Mouse (Mus musculus): ENCODE measurements around the gene Cda. TPM values are rescaled to one million over a fixed set of nuclear protein-coding genes. Genes with fewer than 3 reads are reported as not detected.

The Cda gene
- polyA plus RNA-seq, 1 experiment from 2014 or later: 1.6 TPM

DNA sequence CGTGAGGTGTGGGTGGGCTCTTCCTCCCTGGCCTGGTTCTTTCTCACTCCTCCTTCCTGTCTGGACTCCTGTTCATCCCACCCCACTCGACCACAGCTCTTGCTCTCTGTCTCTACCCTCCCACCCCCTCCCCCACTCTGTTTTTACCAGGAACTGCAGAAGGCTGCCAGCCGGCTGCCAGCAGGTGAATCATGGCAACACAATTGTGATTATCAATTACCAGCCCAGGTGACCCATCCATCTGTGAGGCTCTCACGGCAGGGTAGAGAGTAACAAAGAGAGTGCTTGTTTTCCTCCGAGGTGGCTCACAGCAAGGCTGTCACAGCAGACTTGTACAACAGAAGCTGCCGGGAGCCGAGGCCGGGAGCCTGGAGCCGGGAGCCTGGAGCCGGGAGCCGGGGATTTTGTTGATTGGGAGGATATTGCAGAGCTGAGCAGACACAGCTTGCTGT, 6.4 kb downstream of the Cda start:
- no peak overlapping the region for H3K4me3 ChIP-seq (replicated peaks)
- WGBS: 6% methylated on average over 11 of the region's 11 CpGs

DNA sequence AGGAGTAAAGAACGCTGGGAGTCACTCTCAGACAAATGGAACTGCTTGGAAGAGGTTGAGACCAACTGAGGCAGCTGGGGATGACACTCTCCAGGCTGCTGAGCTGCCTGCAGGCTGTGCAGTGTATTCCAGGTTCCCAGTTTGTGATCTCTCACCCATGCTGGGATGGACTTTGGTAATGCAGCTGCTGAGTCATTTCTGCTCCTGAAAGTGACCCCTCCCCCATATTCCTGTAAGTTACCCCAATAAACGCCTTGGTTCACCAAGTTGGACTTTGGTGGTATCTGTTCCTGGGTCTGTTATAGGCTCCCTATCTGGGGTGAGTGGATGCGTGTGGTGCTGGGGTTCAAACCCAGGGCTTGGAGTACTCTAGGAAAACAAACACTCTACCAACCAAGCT, 9.6 kb downstream of the Cda start:
- ATAC-seq (ENCODE audit: low FRiP score): no peak
- Histone ChIP-seq H3K36me3 (replicated peaks) (no peaks in the 10 kb centered on the region), H3K9me3 (no peaks in the 10 kb centered on the region), H3K27me3 (peaks cover 9% of the 10 kb centered on the region), H3K4me3 (replicated peaks) (no peak overlapping the region), H3K9ac (no peak overlapping the region), H3K27ac (no peak overlapping the region), H3K4me1 (peaks cover 10% of the 10 kb centered on the region), H3K4me2 (no peak overlapping the region)
- 80% methylated on average over 3 of the region's 3 CpGs for WGBS

More for the DNA sequence above, 6.4 kb downstream of the Cda start:
- Histone ChIP-seq H3K9ac (peak overlapping the region; percentile 42; the same call in 1 of the 2 replicates), H3K27ac (peak overlapping the region; percentile 71), H3K4me2 (peak overlapping the region; percentile 37), H3K27me3 (peaks cover 17% of the 10 kb centered on the region), H3K9me3 (no peaks in the 10 kb centered on the region), H3K36me3 (replicated peaks) (no peaks in the 10 kb centered on the region), H3K4me1 (peaks cover 10% of the 10 kb centered on the region)
- no peak for ATAC-seq (ENCODE audit: low FRiP score)

- Histone ChIP-seq H3K27me3 (peaks cover 9% of the 10 kb centered on the region), H3K9me3 (no peaks in the 10 kb centered on the region), H3K4me2 (no peak overlapping the region), H3K4me3 (replicated peaks) (no peak overlapping the region), H3K4me1 (peaks cover 8% of the 10 kb centered on the region), H3K36me3 (replicated peaks) (no peaks in the 10 kb centered on the region), H3K9ac (no peak overlapping the region), H3K27ac (no peak overlapping the region)
- 92% methylated on average over 12 of the region's 12 CpGs for WGBS
- no peak for ATAC-seq (ENCODE audit: low FRiP score)
Measured at GRCm38 (mm10) chr4:138356551-138356950, 11.2 kb downstream of the Cda start.

DNA sequence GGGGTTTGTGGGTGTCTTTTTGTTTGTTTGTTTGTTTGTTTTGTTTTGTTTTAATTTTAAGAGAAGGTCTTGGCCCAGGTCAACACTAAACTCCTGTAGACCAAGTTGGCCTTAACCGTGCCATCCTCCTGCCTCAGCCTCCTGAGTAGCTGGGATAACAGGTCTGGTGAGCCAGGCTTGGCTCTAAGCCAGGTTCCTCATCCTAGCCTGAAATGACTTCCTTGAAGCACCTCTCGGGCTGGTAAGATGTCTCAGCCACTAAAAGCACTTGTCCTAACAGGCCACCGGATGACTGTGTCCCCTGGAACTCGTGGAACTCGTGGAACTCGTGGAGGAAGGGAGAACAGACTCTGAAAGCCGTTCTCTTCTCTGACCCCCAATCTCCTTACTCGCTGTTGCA, 11.7 kb downstream of the Cda start:
- H3K27ac ChIP-seq: no peak overlapping the region
- no peak for ATAC-seq (ENCODE audit: low FRiP score)

DNA sequence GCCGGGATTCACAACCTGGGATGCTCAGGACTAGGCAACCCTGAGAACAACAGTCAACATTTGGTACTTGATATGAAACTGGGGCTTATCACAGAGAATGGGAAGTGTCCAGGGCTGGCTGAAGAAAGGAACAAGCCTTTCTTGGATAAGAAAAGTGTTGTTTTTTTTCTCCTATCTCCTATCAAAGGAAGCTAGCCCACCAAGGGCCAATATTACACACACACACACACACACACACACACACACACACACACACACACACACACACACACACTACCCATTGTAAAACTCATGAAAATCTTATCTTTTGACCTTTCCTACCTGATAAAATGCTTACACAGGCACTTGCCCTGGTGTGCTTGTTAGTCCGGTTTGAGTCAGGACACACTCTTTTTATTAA, 12.3 kb downstream of the Cda start:
- H3K4me2 ChIP-seq: no peak overlapping the region
- H3K4me3 ChIP-seq (replicated peaks): no peak overlapping the region
- H3K36me3 ChIP-seq (replicated peaks): no peaks in the 10 kb centered on the region
- ATAC-seq (ENCODE audit: low FRiP score): no peak
- no peak overlapping the region for H3K27ac ChIP-seq
- H3K4me1 ChIP-seq: no peaks in the 10 kb centered on the region
- 97% methylated on average over 2 of the region's 2 CpGs for WGBS
- H3K9ac ChIP-seq: no peak overlapping the region
- 0 out of 2 replicates have a peak, but pooled peaks cover under 1% of the 10 kb centered on the region for H3K27me3 ChIP-seq
- no peaks in the 10 kb centered on the region for H3K9me3 ChIP-seq

More for the DNA sequence above, 11.7 kb downstream of the Cda start:
- H3K4me2 ChIP-seq: no peak overlapping the region
- no peak overlapping the region for H3K4me3 ChIP-seq (replicated peaks)
- H3K36me3 ChIP-seq (replicated peaks): no peaks in the 10 kb centered on the region
- 91% methylated on average over 8 of the region's 8 CpGs for WGBS
- H3K9ac ChIP-seq: no peak overlapping the region
- H3K9me3 ChIP-seq: no peaks in the 10 kb centered on the region
- H3K4me1 ChIP-seq: peaks cover 3% of the 10 kb centered on the region; the same call in 1 of the 2 replicates
- H3K27me3 ChIP-seq: peaks cover 7% of the 10 kb centered on the region

GRCm38 (mm10) chr4:138353438-138354171, 14.2 kb downstream of the Cda start:
- Histone ChIP-seq H3K27me3 (0 out of 2 replicates have a peak, but pooled peaks cover 5% of the 10 kb centered on the region), H3K36me3 (replicated peaks) (no peaks in the 10 kb centered on the region), H3K4me1 (no peaks in the 10 kb centered on the region), H3K9me3 (no peaks in the 10 kb centered on the region), H3K4me3 (replicated peaks) (no peak overlapping the region), H3K9ac (no peak overlapping the region), H3K4me2 (no peak overlapping the region), H3K27ac (no peak overlapping the region)
- ATAC-seq (ENCODE audit: low FRiP score): no peak
- WGBS: 86% methylated on average over 10 of the region's 10 CpGs

- Histone ChIP-seq H3K4me3 (replicated peaks) (no peak overlapping the region), H3K36me3 (replicated peaks) (no peaks in the 10 kb centered on the region), H3K27ac (no peak overlapping the region), H3K9ac (no peak overlapping the region), H3K9me3 (no peaks in the 10 kb centered on the region), H3K27me3 (0 out of 2 replicates have a peak, but pooled peaks cover 5% of the 10 kb centered on the region), H3K4me1 (no peaks in the 10 kb centered on the region), H3K4me2 (no peak overlapping the region)
- WGBS: 87% methylated on average over 6 of the region's 6 CpGs
- no peak for ATAC-seq (ENCODE audit: low FRiP score)
Measured at GRCm38 (mm10) chr4:138352692-138353091, 15.1 kb downstream of the Cda start.

GRCm38 (mm10) chr4:138351821-138352220, 16.0 kb downstream of the Cda start:
- WGBS: 85% methylated on average over 5 of the region's 5 CpGs
- no peak overlapping the region for H3K27ac ChIP-seq
- no peaks in the 10 kb centered on the region for H3K9me3 ChIP-seq
- H3K36me3 ChIP-seq (replicated peaks): no peaks in the 10 kb centered on the region
- H3K27me3 ChIP-seq: 0 out of 2 replicates have a peak, but pooled peaks cover 5% of the 10 kb centered on the region
- H3K4me1 ChIP-seq: no peaks in the 10 kb centered on the region
- no peak overlapping the region for H3K4me2 ChIP-seq
- H3K4me3 ChIP-seq (replicated peaks): no peak overlapping the region
- no peak overlapping the region for H3K9ac ChIP-seq
- ATAC-seq (ENCODE audit: low FRiP score): no peak

GRCm38 (mm10) chr4:138348716-138349115, 19.1 kb downstream of the Cda start:
- H3K27me3 ChIP-seq: 0 out of 2 replicates have a peak, but pooled peaks cover 5% of the 10 kb centered on the region
- ATAC-seq (ENCODE audit: low FRiP score): no peak
- no peaks in the 10 kb centered on the region for H3K9me3 ChIP-seq
- H3K4me2 ChIP-seq: no peak overlapping the region
- no peak overlapping the region for H3K27ac ChIP-seq
- no peaks in the 10 kb centered on the region for H3K36me3 ChIP-seq (replicated peaks)
- 77% methylated on average over 7 of the region's 7 CpGs for WGBS
- peaks cover 2% of the 10 kb centered on the region; the same call in 1 of the 2 replicates for H3K4me1 ChIP-seq
- H3K9ac ChIP-seq: no peak overlapping the region
- H3K4me3 ChIP-seq (replicated peaks): no peak overlapping the region

DNA sequence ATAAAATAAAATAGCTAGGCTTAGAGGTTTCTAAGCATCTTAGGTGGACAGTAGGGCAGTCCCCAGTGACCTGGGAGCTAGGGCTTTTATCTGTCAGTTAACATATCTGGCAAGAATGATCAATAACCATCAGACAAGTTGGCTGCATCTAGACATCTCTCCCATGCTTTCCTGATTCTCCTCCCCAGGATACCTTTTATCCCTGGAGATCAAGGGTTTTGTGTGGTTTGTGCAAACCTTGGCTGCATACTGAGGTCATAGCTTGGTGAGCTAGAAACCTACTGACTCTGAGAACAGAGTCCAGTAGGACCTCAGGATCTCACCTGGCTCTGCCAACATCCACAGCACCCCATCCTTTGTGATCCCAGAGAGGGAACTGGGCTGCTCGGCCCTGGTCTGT, 20.5 kb downstream of the Cda start:
- WGBS: 69% methylated on average over 1 of the region's 1 CpGs
- H3K27ac ChIP-seq: no peak overlapping the region
- no peak overlapping the region for H3K4me3 ChIP-seq (replicated peaks)
- 0 out of 2 replicates have a peak, but pooled peaks cover 5% of the 10 kb centered on the region for H3K27me3 ChIP-seq
- H3K9me3 ChIP-seq: no peaks in the 10 kb centered on the region
- no peak for ATAC-seq (ENCODE audit: low FRiP score)
- H3K9ac ChIP-seq: no peak overlapping the region
- no peak overlapping the region for H3K4me2 ChIP-seq
- H3K36me3 ChIP-seq (replicated peaks): no peaks in the 10 kb centered on the region
- H3K4me1 ChIP-seq: peaks cover 3% of the 10 kb centered on the region; the same call in 1 of the 2 replicates

GRCm38 (mm10) chr4:138344891-138345545, 22.8 kb downstream of the Cda start:
- Histone ChIP-seq H3K4me2 (no peak overlapping the region), H3K36me3 (replicated peaks) (no peaks in the 10 kb centered on the region), H3K9ac (no peak overlapping the region), H3K27ac (no peak overlapping the region), H3K4me3 (replicated peaks) (no peak overlapping the region), H3K27me3 (0 out of 2 replicates have a peak, but pooled peaks cover 9% of the 10 kb centered on the region), H3K4me1 (peaks cover 3% of the 10 kb centered on the region; the same call in 1 of the 2 replicates), H3K9me3 (no peaks in the 10 kb centered on the region)
- no peak for ATAC-seq (ENCODE audit: low FRiP score)
- WGBS: 88% methylated on average over 9 of the region's 9 CpGs

GRCm38 (mm10) chr4:138343341-138343837, 24.4 kb downstream of the Cda start:
- ATAC-seq (ENCODE audit: low FRiP score): no peak
- 81% methylated on average over 10 of the region's 10 CpGs for WGBS

More at GRCm38 (mm10) chr4:138343341-138343837, 24.4 kb downstream of the Cda start:
- Histone ChIP-seq H3K4me3 (replicated peaks) (no peak overlapping the region), H3K36me3 (replicated peaks) (no peaks in the 10 kb centered on the region), H3K9me3 (no peaks in the 10 kb centered on the region), H3K9ac (no peak overlapping the region), H3K4me1 (peaks cover 3% of the 10 kb centered on the region; the same call in 1 of the 2 replicates), H3K27me3 (0 out of 2 replicates have a peak, but pooled peaks cover 4% of the 10 kb centered on the region), H3K4me2 (no peak overlapping the region), H3K27ac (no peak overlapping the region)

Data from forebrain, embryonic 12.5 days (tissue).